Comparison of ENCODE assay signal across 9 mouse cellular contexts in the genomic region with DNA sequence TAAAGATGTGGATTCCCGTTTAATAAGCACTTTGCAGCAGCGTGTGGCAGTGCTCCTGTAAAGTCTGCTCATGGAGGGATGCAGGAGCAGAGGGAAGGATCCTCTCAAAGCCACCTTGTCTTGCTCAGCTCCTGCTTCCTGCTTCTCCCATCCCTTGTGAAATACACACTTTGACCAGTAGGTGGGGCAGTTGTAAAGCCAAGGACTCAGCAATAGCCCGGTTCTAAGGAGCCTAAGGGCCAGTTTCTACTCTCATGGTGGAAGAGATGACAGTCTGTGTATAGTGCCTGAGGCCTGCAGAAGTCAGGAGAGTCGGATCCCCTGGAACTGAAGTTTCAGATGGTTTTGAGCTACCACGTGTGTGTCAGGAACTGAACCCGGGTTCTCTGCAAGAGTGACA.
A peak's percentile ranks its signal among the peaks of the same experiment; 100 is the strongest.
DNase-seq lines count a peak whose midpoint lies in the region; ATAC-seq and TF ChIP-seq lines count a peak whose summit lies in the region.
"Had no signal": no experiment of that assay in that cellular context is flagged by ENCODE, and none has a peak within 500 bp of the region (broad histone marks: within the 10 kb centered on the region; RNA-seq: fewer than 3 reads in every experiment).

No protein-coding gene starts in this region.

- no peak overlapping the region for H3K4me3 ChIP-seq in kidney, adult 2 months (ENCODE audit: insufficient read depth, low read depth, low read length)
- no peak overlapping the region for H3K4me3 ChIP-seq in limb, embryonic 10.5 days
- H3K4me3 ChIP-seq in neural tube, embryonic 12.5 days, result no peak overlapping the region
- H3K4me3 ChIP-seq: myocyte had no signal

- DNase-seq in ovary, postnatal 10 days (ENCODE audit: low spot score), result peak; percentile 47
- no peak for DNase-seq in ovary, adult 18-20 months (ENCODE audit: low spot score)
- peak; percentile 93 to 95 for DNase-seq in cerebellum, postnatal 10 days
- peak; percentile 64 to 82 for DNase-seq in frontal cortex, postnatal 14 days (ENCODE audit: low spot score in 2 of 2)
- peak; percentile 72 for DNase-seq in kidney, adult 2 months
- DNase-seq in limb, embryonic 10.5 days (ENCODE audit: low spot score), result peak; percentile 78
- DNase-seq in thymus, postnatal 0 days (ENCODE audit: low spot score), result peak; percentile 42

- WGBS in kidney, adult 2 months, result 21% methylated on average over 6 of the region's 6 CpGs
- 26% methylated on average over 6 of the region's 6 CpGs for WGBS in limb, embryonic 10.5 days
- 23% methylated on average over 6 of the region's 6 CpGs for WGBS in neural tube, embryonic 12.5 days

- H3K36me3 ChIP-seq in kidney, adult 2 months (ENCODE audit: control insufficient read depth, insufficient read depth, low read length), result no peaks in the 10 kb centered on the region
- no peaks in the 10 kb centered on the region for H3K36me3 ChIP-seq in limb, embryonic 10.5 days
- H3K36me3 ChIP-seq in neural tube, embryonic 12.5 days, result no peaks in the 10 kb centered on the region

- TF ChIP-seq POLR2A in kidney, adult 2 months (IDR thresholded peaks at IDR 0.05; ENCODE audit: low read depth, low read length), result no peak

- ATAC-seq in neural tube, embryonic 12.5 days (ENCODE audit: low FRiP score, low read depth), result peak; percentile 70; the same call in 1 of the 2 replicates

- TF ChIP-seq CTCF in kidney, adult 2 months (conservative IDR thresholded peaks at IDR 0.05; ENCODE audit: insufficient read depth, insufficient read length, low read depth, low read length), result peak; percentile 77

- H3K4me1 ChIP-seq in kidney, adult 2 months (ENCODE audit: control insufficient read depth, insufficient read depth, low read length), result no peaks in the 10 kb centered on the region
- H3K4me1 ChIP-seq in limb, embryonic 10.5 days, result no peaks in the 10 kb centered on the region
- no peaks in the 10 kb centered on the region for H3K4me1 ChIP-seq in neural tube, embryonic 12.5 days

- no peak overlapping the region for H3K4me2 ChIP-seq in neural tube, embryonic 12.5 days (replicated peaks)

- H3K27me3 ChIP-seq in kidney, adult 2 months (replicated peaks; ENCODE audit: control insufficient read depth, insufficient read depth, low read length), result no peaks in the 10 kb centered on the region
- peaks cover 30% of the 10 kb centered on the region; the same call in 1 of the 2 replicates for H3K27me3 ChIP-seq in limb, embryonic 10.5 days (ENCODE audit: low read depth, poor library complexity, severe bottlenecking)
- H3K27me3 ChIP-seq in neural tube, embryonic 12.5 days (replicated peaks), result no peaks in the 10 kb centered on the region

- no peak overlapping the region for H3K9ac ChIP-seq in neural tube, embryonic 12.5 days

- H3K27ac ChIP-seq in kidney, adult 2 months (ENCODE audit: insufficient read depth, low read depth, low read length), result no peak overlapping the region
- H3K27ac ChIP-seq in limb, embryonic 10.5 days, result no peak overlapping the region
- no peak overlapping the region for H3K27ac ChIP-seq in neural tube, embryonic 12.5 days

- no peaks in the 10 kb centered on the region for H3K9me3 ChIP-seq in limb, embryonic 10.5 days (replicated peaks)
- H3K9me3 ChIP-seq in neural tube, embryonic 12.5 days, result no peaks in the 10 kb centered on the region
